Mouse (Mus musculus) NIH3T3 (cell line): Measurements from ENCODE around the gene Sstr3.

Experiments
- DNase-seq: peaks from one replicate; pipeline ENCODE4 v3.0.0-alpha.2; 2012; ENCODE audit warnings: low read depth

The Sstr3 gene

GRCm38 (mm10) chr15:78502437-78503132, 41.9 kb downstream of the Sstr3 start:
- no peak for DNase-seq

GRCm38 (mm10) chr15:78494968-78495406, 49.5 kb downstream of the Sstr3 start, which contains the start of gene Il2rb:
Gene Il2rb (minus strand): TSS chr15:78495271.
- DNase-seq = no peak

DNA sequence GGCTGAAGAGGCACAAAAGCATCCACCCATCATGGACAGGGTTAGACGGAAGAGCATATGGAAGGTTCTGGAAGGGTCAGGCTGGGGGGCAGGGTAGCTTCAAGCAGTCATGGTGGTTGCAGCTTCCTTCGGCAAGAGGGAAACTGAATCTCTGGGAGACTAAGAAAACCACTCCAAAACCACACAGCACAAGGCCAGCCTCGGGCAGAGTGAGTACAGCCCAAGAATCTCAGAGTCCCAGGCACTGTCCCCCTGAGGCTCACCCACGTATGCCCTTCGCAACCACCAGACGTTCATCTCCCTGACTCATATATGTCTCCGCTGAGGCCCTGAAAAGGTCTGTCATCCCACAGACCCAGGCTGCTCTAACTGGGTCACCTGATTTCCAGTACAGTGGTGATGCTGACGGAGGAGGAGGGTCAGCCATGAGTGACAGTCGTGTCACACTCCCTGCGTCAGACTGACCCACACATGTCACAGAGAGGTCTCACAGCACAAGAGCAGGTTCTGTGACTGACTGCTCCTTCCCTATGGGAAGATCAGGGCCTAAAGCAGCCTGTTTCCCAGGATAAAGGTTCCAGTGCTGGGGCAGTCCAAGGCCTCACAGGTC, 51.0 kb downstream of the Sstr3 start:
- DNase-seq = peak; percentile 70

DNA sequence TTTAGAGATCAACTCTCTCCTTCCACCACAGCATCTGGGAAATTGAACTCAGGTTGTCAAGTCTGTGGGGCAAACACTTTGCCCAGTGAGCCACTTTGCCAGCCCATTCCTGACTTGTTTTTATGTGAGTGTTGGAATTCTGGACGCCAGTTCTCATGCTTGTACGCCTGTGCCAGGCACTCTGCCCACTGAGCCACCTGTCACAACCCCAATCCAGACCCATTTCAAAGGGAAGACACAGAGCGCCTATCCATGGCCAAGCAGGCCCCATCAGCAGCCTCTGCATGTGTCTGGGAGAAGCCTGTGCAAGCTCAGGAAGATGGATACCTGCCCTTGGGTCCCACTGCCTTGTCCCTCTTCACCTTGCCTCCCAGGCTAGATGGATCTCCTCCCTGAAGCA, 53.2 kb downstream of the Sstr3 start:
- DNase-seq = no peak

- DNase-seq = no peak
Observed at GRCm38 (mm10) chr15:78489906-78490305, 54.6 kb downstream of the Sstr3 start.

GRCm38 (mm10) chr15:78489248-78489647, 55.2 kb downstream of the Sstr3 start:
- no peak for DNase-seq

- peak; percentile 64 for DNase-seq
Observed at GRCm38 (mm10) chr15:78487066-78487465, 57.4 kb downstream of the Sstr3 start.
